Mouse (Mus musculus): ENCODE results near the gene Synrg.

DNA sequence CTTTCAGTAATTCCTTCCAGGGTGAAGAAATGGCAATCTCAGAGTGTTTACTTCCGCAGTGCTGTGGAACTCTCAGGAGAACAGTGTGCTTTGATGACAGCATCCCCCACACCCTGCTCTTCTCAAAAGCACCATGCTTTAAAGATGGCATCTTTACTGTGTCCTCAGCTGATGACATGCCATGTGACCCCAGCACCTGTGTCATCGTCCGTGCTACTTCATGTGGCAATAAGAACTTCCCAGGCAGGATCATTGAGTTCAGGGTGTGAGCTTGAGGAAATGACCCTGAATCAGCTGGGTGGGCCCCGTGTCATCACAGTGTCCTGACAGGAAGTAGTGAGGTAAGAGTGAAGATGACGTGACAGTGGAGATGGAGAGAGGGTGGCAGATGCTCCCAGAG lies 68.3 kb downstream of the Synrg start:
- TF ChIP-seq CTCF (IDR thresholded peaks at IDR 0.05; ENCODE audit: low read depth) (no peak), EP300 (IDR thresholded peaks at IDR 0.05; ENCODE audit: low read depth) (no peak)

Data from liver, embryonic 14.5 days (tissue).